Mouse (Mus musculus) intestine, embryonic 14.5 days (tissue): ENCODE results near the gene Plekha6. TPM values are rescaled to one million over a fixed set of nuclear protein-coding genes. Genes with fewer than 3 reads are reported as not detected.

ENCODE experiments used
- ATAC-seq: fragments of 200-750 bp; cut with Nextera tagmentation; replicated peaks from 2 replicates; pipeline ENCODE4 v1.8.0; 2017; ENCODE audit warnings: low read depth, moderate number of reproducible peaks, moderate TSS enrichment, moderate library complexity; ENCODE audit not compliant: low FRiP score, low TSS enrichment
- DNase-seq: peaks from one replicate; pipeline ENCODE4 v3.0.0-alpha.2; 2018; ENCODE audit warnings: low spot score
- H3K27ac ChIP-seq: fragments of 300-500 bp; sonication (generic); 2 replicates; pipeline ENCODE4 v1.5.1; 2014; ENCODE audit warnings: low read depth, mild to moderate bottlenecking, control low read depth
- H3K27me3 ChIP-seq: fragments of 300-500 bp; sonication (generic); replicated peaks from 2 replicates; pipeline ENCODE4 v1.6.1; 2014; ENCODE audit warnings: low read length, control low read depth; ENCODE audit not compliant: control insufficient read depth, insufficient read depth
- H3K36me3 ChIP-seq: fragments of 300-500 bp; sonication (generic); 2 replicates; pipeline ENCODE4 v1.6.1; 2014; ENCODE audit warnings: low read length, control low read depth; ENCODE audit not compliant: control insufficient read depth, insufficient read depth
- H3K4me1 ChIP-seq: fragments of 300-500 bp; sonication (generic); replicated peaks from 2 replicates; pipeline ENCODE4 v1.6.1; 2014; ENCODE audit warnings: low read length, control low read depth, mixed read lengths; ENCODE audit not compliant: control insufficient read depth, insufficient read depth
- H3K4me2 ChIP-seq: fragments of 300-500 bp; sonication (generic); 2 replicates; pipeline ENCODE4 v1.6.1; 2014; ENCODE audit warnings: low read length
- H3K4me3 ChIP-seq: fragments of 300-500 bp; sonication (generic); 2 replicates; pipeline ENCODE4 v1.5.1; 2014; ENCODE audit warnings: low read depth, low read length, control low read depth, mixed read lengths
- H3K9ac ChIP-seq: fragments of 300-500 bp; sonication (generic); 2 replicates; pipeline ENCODE4 v1.6.1; 2014; ENCODE audit warnings: mild to moderate bottlenecking, low read length
- H3K9me3 ChIP-seq: fragments of 300-500 bp; sonication (generic); 2 replicates; pipeline ENCODE4 v1.6.1; 2016; ENCODE audit warnings: low read length, control low read depth; ENCODE audit not compliant: control insufficient read depth
- WGBS: fragments of 180-500 bp; shearing (Covaris S2); extraction: QIAGEN DNeasy Blood & Tissue Kit; methylation state at CpG from one replicate; pipeline ENCODE4 v1.1.7; 2014; 5-methylcytosine and 5-hydroxymethylcytosine counted together
- polyA plus RNA-seq: library from polyadenylated mRNA; unstranded; fragments of >200 nt; fragmentation: Nextera tagmentation; extraction: Ambion mirVana; gene quantifications from 2 replicates; pipeline ENCODE4 v1.2.1, GENCODE M21; 2014

The Plekha6 gene
- polyA plus RNA-seq, 1 experiment from 2014 or later = 15.9 TPM

DNA sequence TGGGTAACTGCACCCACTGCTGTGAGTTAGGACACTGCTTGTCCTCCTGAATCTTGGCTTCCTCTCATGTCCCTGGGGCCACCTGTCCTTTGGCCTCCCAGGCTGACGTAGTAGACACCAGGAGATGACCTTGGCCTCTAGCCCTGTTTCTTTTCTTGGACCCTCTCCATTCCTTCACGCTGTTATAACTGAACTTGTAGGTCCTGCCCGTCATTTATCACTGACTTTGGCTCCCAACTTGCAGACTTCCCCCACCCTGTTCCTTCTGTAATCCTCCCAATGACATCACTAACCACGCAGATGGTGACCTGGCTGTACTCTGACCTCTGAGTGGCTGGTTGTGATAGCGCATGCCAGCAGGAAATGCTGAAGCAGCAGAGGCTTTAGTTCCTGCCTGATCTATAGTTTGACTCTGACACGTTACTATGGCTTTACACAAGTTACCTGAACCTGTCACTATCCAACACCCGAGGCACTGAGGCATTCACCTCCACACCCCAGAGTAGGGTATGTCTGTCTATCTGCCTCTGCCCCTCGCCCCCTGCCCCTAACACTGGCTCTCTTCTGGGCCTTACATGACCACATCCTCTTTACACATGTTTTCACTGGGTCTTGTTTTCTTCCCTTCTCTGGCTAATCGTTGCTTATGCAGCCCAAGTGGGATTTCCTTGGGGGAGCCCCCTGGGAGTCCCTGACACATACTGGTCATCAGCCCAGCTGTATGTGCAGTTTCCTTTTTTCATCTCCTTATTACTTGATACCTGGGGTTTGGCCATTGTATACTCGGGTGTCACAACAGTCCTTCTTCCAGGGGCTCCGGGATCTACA, 183.9 kb downstream of the Plekha6 start:
- Histone ChIP-seq H3K27me3 (no peaks in the 10 kb centered on the region), H3K9me3 (no peaks in the 10 kb centered on the region), H3K4me1 (no peaks in the 10 kb centered on the region), H3K36me3 (no peaks in the 10 kb centered on the region), H3K9ac (no peak overlapping the region), H3K4me3 (no peak overlapping the region), H3K4me2 (no peak overlapping the region), H3K27ac (no peak overlapping the region)
- WGBS = 63% methylated on average over 11 of the region's 11 CpGs
- no peak for ATAC-seq
- DNase-seq = no peak

DNA sequence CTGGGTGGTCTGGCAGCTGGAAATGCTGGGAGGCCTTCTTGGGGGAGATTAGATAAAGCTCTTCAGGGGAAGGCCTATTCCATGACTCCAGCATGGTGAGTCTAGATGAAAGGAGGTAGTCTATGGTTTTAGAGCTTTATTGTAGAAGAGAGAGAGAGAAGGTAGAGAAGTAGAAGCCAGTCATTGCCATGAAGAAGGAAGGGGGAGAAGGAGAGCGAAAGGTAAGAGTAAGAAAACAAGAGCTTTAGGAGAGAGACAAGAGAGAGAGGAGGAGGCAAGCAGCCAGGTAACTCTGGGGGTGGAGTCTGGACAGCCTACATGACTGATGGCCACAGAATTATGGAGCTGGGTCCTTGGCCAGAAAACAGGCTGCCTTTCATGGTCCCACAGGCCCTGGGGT, 186.2 kb downstream of the Plekha6 start, which contains the start of gene Ren1:
TSS of gene Ren1 (plus strand) at position 301 of the 400 bp plus-strand sequence.
- whole genome bisulfite sequencing = 82% methylated on average over 1 of the region's 1 CpGs
- Histone ChIP-seq H3K4me2 (no peak within 1 kb of the TSS), H3K27ac (no peak within 1 kb of the TSS), H3K36me3 (no peaks in the 10 kb centered on the region), H3K9me3 (no peaks in the 10 kb centered on the region), H3K4me1 (no peaks in the 10 kb centered on the region), H3K4me3 (no peak within 1 kb of the TSS), H3K27me3 (no peaks in the 10 kb centered on the region), H3K9ac (no peak within 1 kb of the TSS)
- DNase-seq (no peak), ATAC-seq (no peak)

DNA sequence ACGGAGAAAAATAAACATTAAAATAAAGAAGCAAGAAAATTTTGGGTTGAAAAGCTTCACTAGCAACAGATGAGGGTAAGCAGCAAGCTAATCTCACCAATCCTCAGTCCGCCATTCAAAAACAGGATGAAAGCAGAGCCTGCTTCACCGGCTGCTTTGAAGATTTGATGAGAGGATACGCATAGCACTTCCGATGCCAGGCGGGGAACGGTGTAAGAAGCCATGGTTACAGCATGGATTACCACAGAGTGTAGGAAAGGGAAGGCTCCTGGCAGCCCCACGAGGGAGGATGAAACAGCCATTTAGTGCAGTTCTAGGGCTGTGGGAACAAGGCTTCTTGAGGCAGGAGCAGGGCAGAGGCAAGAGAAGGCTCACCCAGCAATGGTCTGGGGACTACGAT, 187.8 kb downstream of the Plekha6 start:
- no peak for ATAC-seq
- Histone ChIP-seq H3K4me2 (no peak overlapping the region), H3K4me3 (no peak overlapping the region), H3K36me3 (no peaks in the 10 kb centered on the region), H3K27ac (no peak overlapping the region), H3K27me3 (no peaks in the 10 kb centered on the region), H3K4me1 (no peaks in the 10 kb centered on the region), H3K9ac (no peak overlapping the region), H3K9me3 (no peaks in the 10 kb centered on the region)
- DNase-seq = no peak
- WGBS = 49% methylated on average over 9 of the region's 9 CpGs

Other genes starting within 250 kb of the Plekha6 start
- gene Mdm4, start 133.6 kb upstream of the Plekha6 start, polyA plus RNA-seq = 49.7 TPM in 2 replicates
- gene Pik3c2b, start 118.5 kb upstream of the Plekha6 start, polyA plus RNA-seq = 9.8 and 11.4 TPM in 2 replicates
- 50.6 and 54.4 TPM in 2 replicates for gene Ppp1r15b, start 33.1 kb upstream of the Plekha6 start, polyA plus RNA-seq
- 5.0 and 12.8 TPM in 2 replicates for gene Golt1a, start 145.6 kb downstream of the Plekha6 start, polyA plus RNA-seq
- gene Kiss1, start 157.7 kb downstream of the Plekha6 start, polyA plus RNA-seq = not detected in 2 replicates
- 0.51 and 1.4 TPM in 2 replicates for gene Ren1, start 186.3 kb downstream of the Plekha6 start, polyA plus RNA-seq
- gene Etnk2, start 199.4 kb downstream of the Plekha6 start, polyA plus RNA-seq = 3.7 and 4.6 TPM in 2 replicates